Mouse (Mus musculus) myocyte (in vitro differentiated cells): ENCODE measurements around the gene Chrnd. TPM values are rescaled to one million over a fixed set of nuclear protein-coding genes. Genes with fewer than 3 reads are reported as not detected.

Source experiments
- H3K27me3 ChIP-seq: one replicate; pipeline ENCODE4 v1.6.1; 2011; ENCODE audit not compliant: control insufficient read depth, insufficient read depth, insufficient read length
- H3K36me3 ChIP-seq: one replicate; pipeline ENCODE4 v1.6.1; 2011; ENCODE audit not compliant: control insufficient read depth, insufficient read depth
- H3K4me2 ChIP-seq: one replicate; pipeline ENCODE4 v1.6.1; 2011; ENCODE audit warnings: low read depth, control low read depth
- H3K4me3 ChIP-seq: one replicate; pipeline ENCODE4 v1.5.1; 2011; ENCODE audit warnings: mild to moderate bottlenecking, control low read depth, moderate library complexity
- H3K79me2 ChIP-seq: one replicate; pipeline ENCODE4 v1.6.1; 2011; ENCODE audit not compliant: control insufficient read depth, insufficient read depth
- H3ac ChIP-seq: one replicate; pipeline ENCODE4 v1.6.1; 2011; ENCODE audit not compliant: control insufficient read depth, insufficient read length
- CEBPB ChIP-seq: IDR thresholded peaks from 2 replicates; pipeline ENCODE4 v1.6.1; 2011; ENCODE audit warnings: mild to moderate bottlenecking, moderate library complexity; ENCODE audit not compliant: poor library complexity, insufficient read depth, severe bottlenecking
- E2F4 ChIP-seq: IDR thresholded peaks from one replicate; pipeline ENCODE4 v1.6.1; 2011; ENCODE audit warnings: mild to moderate bottlenecking, control low read depth, moderate library complexity; ENCODE audit not compliant: insufficient read depth
- MAX ChIP-seq: IDR thresholded peaks from one replicate; pipeline ENCODE4 v1.6.1; 2011; ENCODE audit warnings: low read depth, mild to moderate bottlenecking, control low read depth
- MYOD1 ChIP-seq, 3 experiments: IDR thresholded peaks; one replicate each; pipeline ENCODE4 v1.6.1; 2011; ENCODE audit warnings: control low read depth in 2 of 3, low read depth in 2 of 3, mild to moderate bottlenecking in 2 of 3, moderate library complexity in 1 of 3; ENCODE audit not compliant: insufficient read length in 2 of 3, control insufficient read depth in 1 of 3
- MYOG ChIP-seq, 3 experiments: IDR thresholded peaks; one replicate each; pipeline ENCODE4 v1.6.1; 2011; ENCODE audit warnings: control low read depth in 2 of 3, low read depth in 2 of 3, mild to moderate bottlenecking in 2 of 3; ENCODE audit not compliant: insufficient read length in 2 of 3, control insufficient read depth in 1 of 3, insufficient read depth in 1 of 3
- POLR2A ChIP-seq: IDR thresholded peaks from one replicate; pipeline ENCODE4 v1.6.1; 2011; ENCODE audit warnings: low read depth, mild to moderate bottlenecking, control low read depth, moderate library complexity; ENCODE audit not compliant: insufficient read length
- POLR2AphosphoS2 ChIP-seq: IDR thresholded peaks from one replicate; pipeline ENCODE4 v1.6.1; 2011; ENCODE audit warnings: low read depth, control low read depth; ENCODE audit not compliant: insufficient read length
- REST ChIP-seq: IDR thresholded peaks from one replicate; pipeline ENCODE4 v1.6.1; 2011; ENCODE audit warnings: mild to moderate bottlenecking, control low read depth, moderate library complexity; ENCODE audit not compliant: insufficient read depth, insufficient read length
- SRF ChIP-seq: IDR thresholded peaks from one replicate; pipeline ENCODE4 v1.6.1; 2011; ENCODE audit warnings: low read depth; ENCODE audit not compliant: control insufficient read depth, insufficient read length
- TCF12 ChIP-seq: IDR thresholded peaks from one replicate; pipeline ENCODE4 v1.6.1; 2011; ENCODE audit warnings: mild to moderate bottlenecking, control low read depth; ENCODE audit not compliant: poor library complexity, insufficient read depth, severe bottlenecking
- TCF3 ChIP-seq: IDR thresholded peaks from one replicate; pipeline ENCODE4 v1.6.1; 2011; ENCODE audit warnings: low read depth, control low read depth; ENCODE audit not compliant: insufficient read length
- USF1 ChIP-seq: IDR thresholded peaks from one replicate; pipeline ENCODE4 v1.6.1; 2011; ENCODE audit warnings: low read depth, mild to moderate bottlenecking, control low read depth, moderate library complexity
- polyA plus RNA-seq: library from polyadenylated mRNA; unstranded; fragments of >200 nt; fragmentation: generic; extraction: Trizol; gene quantifications from one replicate; pipeline ENCODE4 v1.2.1, GENCODE M21; 2012; ENCODE audit warnings: missing spikeins

Chrnd gene
- polyA plus RNA-seq, 1 experiment = 208 TPM

DNA sequence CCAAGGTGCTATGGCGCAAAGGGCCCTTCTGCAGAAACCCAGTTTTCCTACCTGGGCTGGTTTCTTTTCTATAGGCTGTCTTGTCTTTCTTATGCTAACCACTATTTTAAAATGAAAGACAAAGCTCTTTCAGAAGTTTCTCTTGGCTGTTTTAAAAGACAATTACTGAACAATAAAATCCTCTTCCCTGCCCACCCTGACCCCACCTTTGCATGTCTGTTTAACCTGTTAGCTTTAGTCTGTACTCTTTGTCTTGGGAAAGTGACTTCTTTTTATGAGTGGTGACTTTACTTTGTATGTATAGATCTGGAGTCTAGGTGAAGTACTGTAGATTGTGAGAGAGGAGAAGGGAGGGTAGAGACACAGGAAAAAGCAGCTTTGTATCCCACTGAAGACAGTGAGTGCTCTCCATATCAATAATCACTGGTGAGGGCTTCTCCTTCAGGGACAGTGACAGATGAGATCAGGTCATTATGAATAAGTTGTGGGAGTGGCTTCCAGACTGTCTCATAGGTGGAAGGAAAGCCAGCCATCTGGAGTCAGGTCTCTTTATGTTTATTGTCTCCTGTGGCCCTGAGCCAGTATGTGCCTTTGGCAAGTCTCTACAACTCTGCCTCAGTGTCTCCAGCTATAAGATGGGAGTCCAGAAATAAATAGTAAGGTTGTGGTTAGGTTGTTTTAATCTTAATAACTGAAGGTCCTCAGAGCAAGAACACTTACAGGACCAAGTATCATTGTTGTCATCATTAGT lies 36.2 kb downstream of the Chrnd start:
- TF ChIP-seq POLR2AphosphoS2 (no peak), TCF3 (no peak), TCF12 (no peak), CEBPB (no peak), REST (no peak), SRF (no peak), MYOG (IDR thresholded peaks at IDR 0.05; ENCODE audit: control insufficient read depth in 1 of 3, insufficient read depth in 1 of 3, insufficient read length in 2 of 3, low read depth in 2 of 3) (no peak), MYOD1 (IDR thresholded peaks at IDR 0.05; ENCODE audit: control insufficient read depth in 1 of 3, insufficient read length in 2 of 3, low read depth in 2 of 3) (no peak), USF1 (no peak), POLR2A (no peak), MAX (no peak), E2F4 (no peak)

DNA sequence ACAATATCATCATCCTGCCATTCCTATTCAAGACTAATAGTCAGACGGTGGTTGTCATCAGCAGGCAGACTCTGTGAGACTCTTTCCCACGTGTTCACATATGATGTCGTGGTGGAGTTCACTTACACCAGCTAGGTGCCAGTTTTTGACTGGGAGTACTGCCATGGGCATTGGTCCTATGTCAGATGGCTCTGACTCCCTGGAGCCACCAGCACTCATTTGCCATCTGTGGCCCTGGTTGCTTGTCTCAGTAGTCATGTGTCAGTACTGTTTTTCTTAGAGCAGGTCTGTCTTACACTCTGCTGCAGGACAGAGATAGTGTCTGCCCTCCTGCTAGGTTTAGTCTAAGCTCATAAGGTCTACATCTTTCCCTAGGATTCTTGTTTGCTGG lies 36.7 kb downstream of the Chrnd start:
- H3K36me3 ChIP-seq = peaks cover 88% of the 10 kb centered on the region
- no peak overlapping the region for H3K4me3 ChIP-seq
- no peak overlapping the region for H3ac ChIP-seq
- H3K79me2 ChIP-seq = peaks cover 8% of the 10 kb centered on the region
- H3K4me2 ChIP-seq = no peak overlapping the region
- no peaks in the 10 kb centered on the region for H3K27me3 ChIP-seq
- TF ChIP-seq POLR2A (no peak), MYOG (IDR thresholded peaks at IDR 0.05; ENCODE audit: control insufficient read depth in 1 of 3, insufficient read depth in 1 of 3, insufficient read length in 2 of 3, low read depth in 2 of 3) (no peak), CEBPB (no peak), E2F4 (no peak), MYOD1 (IDR thresholded peaks at IDR 0.05; ENCODE audit: control insufficient read depth in 1 of 3, insufficient read length in 2 of 3, low read depth in 2 of 3) (no peak), MAX (no peak), USF1 (no peak), TCF3 (no peak), SRF (no peak), REST (no peak), POLR2AphosphoS2 (no peak)

More for the DNA sequence above, 36.2 kb downstream of the Chrnd start:
- Histone ChIP-seq H3ac (no peak overlapping the region), H3K4me2 (no peak overlapping the region), H3K4me3 (no peak overlapping the region), H3K36me3 (peaks cover 88% of the 10 kb centered on the region), H3K79me2 (peaks cover 8% of the 10 kb centered on the region), H3K27me3 (no peaks in the 10 kb centered on the region)

- no peak for TF ChIP-seq E2F4
- TF ChIP-seq POLR2A = no peak
- no peak for TF ChIP-seq CEBPB
- no peak for TF ChIP-seq POLR2AphosphoS2
- TF ChIP-seq TCF12 = no peak
- no peak for TF ChIP-seq SRF
- no peak for TF ChIP-seq MYOG (IDR thresholded peaks at IDR 0.05; ENCODE audit: control insufficient read depth in 1 of 3, insufficient read depth in 1 of 3, insufficient read length in 2 of 3, low read depth in 2 of 3)
- TF ChIP-seq USF1 = no peak
- no peak for TF ChIP-seq TCF3
- no peak for TF ChIP-seq MYOD1 (IDR thresholded peaks at IDR 0.05; ENCODE audit: control insufficient read depth in 1 of 3, insufficient read length in 2 of 3, low read depth in 2 of 3)
- no peak for TF ChIP-seq MAX
- TF ChIP-seq REST = no peak
- Histone ChIP-seq H3K4me2 (no peak overlapping the region), H3K79me2 (no peaks in the 10 kb centered on the region), H3K36me3 (peaks cover 66% of the 10 kb centered on the region), H3ac (no peak overlapping the region), H3K27me3 (no peaks in the 10 kb centered on the region), H3K4me3 (no peak overlapping the region)
Observed at GRCm38 (mm10) chr1:87230606-87231005, 40.2 kb downstream of the Chrnd start.

GRCm38 (mm10) chr1:87232197-87232596 lies 41.8 kb downstream of the Chrnd start:
- Histone ChIP-seq H3K4me3 (no peak overlapping the region), H3K36me3 (peaks cover 59% of the 10 kb centered on the region), H3K79me2 (no peaks in the 10 kb centered on the region), H3K27me3 (no peaks in the 10 kb centered on the region), H3K4me2 (no peak overlapping the region), H3ac (no peak overlapping the region)
- no peak for TF ChIP-seq USF1
- no peak for TF ChIP-seq MYOD1 (IDR thresholded peaks at IDR 0.05; ENCODE audit: control insufficient read depth in 1 of 3, insufficient read length in 2 of 3, low read depth in 2 of 3)
- TF ChIP-seq POLR2A = no peak
- no peak for TF ChIP-seq MAX
- no peak for TF ChIP-seq REST
- no peak for TF ChIP-seq CEBPB
